10 mouse cellular contexts compared by ENCODE assay signal in the genomic region with DNA sequence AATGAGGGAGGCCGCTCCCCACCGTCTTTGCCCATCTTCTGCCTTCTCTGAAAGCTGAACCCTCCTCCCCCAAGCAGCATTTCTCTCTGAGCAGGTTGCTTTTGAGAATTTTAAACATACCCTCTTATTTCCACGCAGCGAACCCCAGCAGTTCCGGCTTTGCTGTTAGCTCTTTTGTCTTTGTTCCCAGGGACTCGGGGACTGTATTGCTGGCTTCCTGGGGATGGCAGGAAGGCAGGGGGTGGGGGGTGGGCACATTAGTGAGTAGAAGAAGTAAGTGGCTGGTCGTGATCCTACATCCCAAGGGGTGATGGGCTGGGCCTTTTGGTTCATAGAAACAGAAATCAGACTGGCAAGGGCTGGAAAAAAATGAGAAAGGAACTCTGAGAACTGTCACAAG. TPM values are rescaled to one million over a fixed set of nuclear protein-coding genes. Genes with fewer than 3 reads are reported as not detected.
DNase-seq lines count a peak whose midpoint lies in the region; ATAC-seq and TF ChIP-seq lines count a peak whose summit lies in the region.
"Had no signal": no experiment of that assay in that cellular context is flagged by ENCODE, and none has a peak within 500 bp of the region (broad histone marks: within the 10 kb centered on the region; RNA-seq: fewer than 3 reads in every experiment).

No protein-coding gene starts in this region.

- WGBS in heart, embryonic 16.5 days: 35% methylated on average over 7 of the region's 7 CpGs
- 7% methylated on average over 7 of the region's 7 CpGs for WGBS in embryonic facial prominence, embryonic 12.5 days
- 7% methylated on average over 7 of the region's 7 CpGs for WGBS in hindbrain, postnatal 0 days

- peaks cover 6% of the 10 kb centered on the region for H3K27me3 ChIP-seq in heart, embryonic 16.5 days (ENCODE audit: control insufficient read depth, insufficient read depth, low read length)
- no peaks in the 10 kb centered on the region for H3K27me3 ChIP-seq in embryonic facial prominence, embryonic 12.5 days
- H3K27me3 ChIP-seq in hindbrain, postnatal 0 days (ENCODE audit: insufficient read depth, low read length): no peaks in the 10 kb centered on the region

- 0 out of 2 replicates have a peak overlapping the region, but pooled peaks have one; percentile 13 for H3K9ac ChIP-seq in heart, embryonic 16.5 days (ENCODE audit: low read length)
- peak overlapping the region; percentile 85 for H3K9ac ChIP-seq in embryonic facial prominence, embryonic 12.5 days
- peak overlapping the region; percentile 48 for H3K9ac ChIP-seq in hindbrain, postnatal 0 days (replicated peaks; ENCODE audit: low read length)

- DNase-seq in heart, postnatal 25 days (ENCODE audit: low spot score): no peak
- no peak for DNase-seq in hindbrain, postnatal 0 days (ENCODE audit: low spot score)
- DNase-seq in neural tube, embryonic 10.5 days (ENCODE audit: extremely low spot score, low spot score): peak; percentile 45
- no peak for DNase-seq in spleen, postnatal 14 days (ENCODE audit: low spot score in 2 of 2)
- DNase-seq in layer of hippocampus, adult 9-11 months: no peak
- DNase-seq in thymus, postnatal 14 days: no peak
- DNase-seq: kidney, adult 9 months; right cerebral cortex, adult 18-20 months had no signal

- peak overlapping the region; percentile 42 for H3K4me2 ChIP-seq in heart, embryonic 16.5 days (ENCODE audit: low read depth, low read length)
- peak overlapping the region; percentile 97 for H3K4me2 ChIP-seq in embryonic facial prominence, embryonic 12.5 days (replicated peaks)
- peak overlapping the region; percentile 97 for H3K4me2 ChIP-seq in hindbrain, postnatal 0 days (ENCODE audit: low read depth, low read length)

- H3K27ac ChIP-seq in heart, embryonic 16.5 days (ENCODE audit: low read length): no peak overlapping the region
- peak overlapping the region; percentile 87 for H3K27ac ChIP-seq in embryonic facial prominence, embryonic 12.5 days
- peak overlapping the region; percentile 71 for H3K27ac ChIP-seq in hindbrain, postnatal 0 days

- no peak for TF ChIP-seq CTCF in hindbrain, postnatal 0 days (IDR thresholded peaks at IDR 0.05; ENCODE audit: low read depth)

- intact Hi-C loops in heart, postnatal 25 days (cut with DNase I): no loop called here

- no peak for ATAC-seq in heart, embryonic 16.5 days (replicated peaks; ENCODE audit: extremely low read depth, insufficient read depth, low FRiP score)
- ATAC-seq in embryonic facial prominence, embryonic 12.5 days (ENCODE audit: insufficient number of reproducible peaks, insufficient read depth, low FRiP score, low TSS enrichment): no peak
- no peak for ATAC-seq in hindbrain, postnatal 0 days

- H3K36me3 ChIP-seq in heart, embryonic 16.5 days (ENCODE audit: control insufficient read depth, insufficient read depth): no peaks in the 10 kb centered on the region
- peaks cover 5% of the 10 kb centered on the region for H3K36me3 ChIP-seq in embryonic facial prominence, embryonic 12.5 days
- H3K36me3 ChIP-seq in hindbrain, postnatal 0 days (ENCODE audit: insufficient read depth, low read length): no peaks in the 10 kb centered on the region

- peaks cover 6% of the 10 kb centered on the region for H3K4me1 ChIP-seq in heart, embryonic 16.5 days (ENCODE audit: control insufficient read depth, insufficient read depth, low read length)
- peaks cover 34% of the 10 kb centered on the region for H3K4me1 ChIP-seq in embryonic facial prominence, embryonic 12.5 days
- H3K4me1 ChIP-seq in hindbrain, postnatal 0 days (ENCODE audit: insufficient read depth, low read length): peaks cover 23% of the 10 kb centered on the region

- 0 out of 2 replicates have a peak, but pooled peaks cover 2% of the 10 kb centered on the region for H3K9me3 ChIP-seq in heart, embryonic 16.5 days (replicated peaks; ENCODE audit: control insufficient read depth, low read length)
- H3K9me3 ChIP-seq in embryonic facial prominence, embryonic 12.5 days: no peaks in the 10 kb centered on the region
- H3K9me3 ChIP-seq in hindbrain, postnatal 0 days (ENCODE audit: low read length): no peaks in the 10 kb centered on the region

- no peak overlapping the region for H3K4me3 ChIP-seq in heart, embryonic 16.5 days (ENCODE audit: low read length)
- H3K4me3 ChIP-seq in embryonic facial prominence, embryonic 12.5 days: peak overlapping the region; percentile 79
- H3K4me3 ChIP-seq in hindbrain, postnatal 0 days (ENCODE audit: low read length): peak overlapping the region; percentile 76

RNA-seq across cellular contexts. Expression of a gene that starts 2.6 kb away (rescaled TPM):
- polyA plus RNA-seq in heart, embryonic 16.5 days (2015; fragmentation: Nextera tagmentation; extraction: Ambion mirVana): 43.3 and 58.6 TPM in 2 replicates
- total RNA-seq in heart, postnatal 25 days (2021): not detected
- polyA plus RNA-seq in embryonic facial prominence, embryonic 12.5 days (2016; fragmentation: Nextera tagmentation; extraction: Ambion mirVana): 429 and 434 TPM in 2 replicates
- total RNA-seq in hindbrain, postnatal 0 days (2014; rRNA removed): 686 and 698 TPM in 2 replicates
- polyA plus RNA-seq in hindbrain, postnatal 0 days (2015; fragmentation: Nextera tagmentation; extraction: Ambion mirVana): 470 and 480 TPM in 2 replicates

RNA-seq across cellular contexts. Expression of a gene that starts 47.8 kb away (rescaled TPM):
- 65.1 and 69.0 TPM in 2 replicates for polyA plus RNA-seq in heart, embryonic 16.5 days (2015; fragmentation: Nextera tagmentation; extraction: Ambion mirVana)
- total RNA-seq in heart, postnatal 25 days (2021): 100 to 1,000 TPM; 112 to 149 TPM
- 142 and 150 TPM in 2 replicates for polyA plus RNA-seq in embryonic facial prominence, embryonic 12.5 days (2016; fragmentation: Nextera tagmentation; extraction: Ambion mirVana)
- total RNA-seq in hindbrain, postnatal 0 days (2014; rRNA removed): 127 and 131 TPM in 2 replicates
- 40.0 and 44.6 TPM in 2 replicates for polyA plus RNA-seq in hindbrain, postnatal 0 days (2015; fragmentation: Nextera tagmentation; extraction: Ambion mirVana)

Comparison
In these comparisons a context has a peak if more than half of its experiments do, and no peak if none do; other contexts are left out.
1. H3K4me2 ChIP-seq: peak in every context shown above with its lines; median percentile 97 in embryonic facial prominence, embryonic 12.5 days; 97 in hindbrain, postnatal 0 days; 42 in heart, embryonic 16.5 days.
2. H3K9ac ChIP-seq: peak in every context shown above with its lines; median percentile 85 in embryonic facial prominence, embryonic 12.5 days; 48 in hindbrain, postnatal 0 days; 13 in heart, embryonic 16.5 days.